Mouse (Mus musculus) megakaryocyte, embryonic 14.5 days (primary cell): Measurements from ENCODE around the gene Fras1. TPM values are rescaled to one million over a fixed set of nuclear protein-coding genes. Genes with fewer than 3 reads are reported as not detected.

Experiments
- H3K27me3 ChIP-seq: replicated peaks from 2 replicates; pipeline ENCODE3; 2012; ENCODE audit warnings: inconsistent platforms
- H3K36me3 ChIP-seq: replicated peaks from 2 replicates; pipeline ENCODE3; 2012; ENCODE audit warnings: low read length, inconsistent platforms, mixed read lengths
- H3K4me1 ChIP-seq: 2 replicates; pipeline ENCODE4 v1.6.1; 2012; ENCODE audit warnings: inconsistent platforms
- H3K4me3 ChIP-seq: replicated peaks from 2 replicates; pipeline ENCODE3; 2012; ENCODE audit warnings: moderate library complexity, mild to moderate bottlenecking, inconsistent platforms
- H3K9me3 ChIP-seq: 2 replicates; pipeline ENCODE4 v1.6.1; 2012; ENCODE audit warnings: inconsistent platforms
- FLI1 ChIP-seq: IDR thresholded peaks from 2 replicates; pipeline ENCODE4 v1.6.1; 2012; ENCODE audit warnings: low read length, inconsistent platforms, mixed read lengths
- GATA1 ChIP-seq: IDR thresholded peaks from 3 replicates; pipeline ENCODE4 v1.6.1; 2012; ENCODE audit warnings: mixed read lengths, low read length, inconsistent platforms, borderline replicate concordance
- polyA plus RNA-seq: library from polyadenylated mRNA; stranded (reverse); fragments of >175 nt; gene quantifications from 2 replicates; pipeline ENCODE4 v1.2.3, GENCODE M21; 2012; ENCODE audit warnings: low replicate concordance; ENCODE audit not compliant: insufficient read depth

The Fras1 gene
- polyA plus RNA-seq, 1 experiment = not detected

DNA sequence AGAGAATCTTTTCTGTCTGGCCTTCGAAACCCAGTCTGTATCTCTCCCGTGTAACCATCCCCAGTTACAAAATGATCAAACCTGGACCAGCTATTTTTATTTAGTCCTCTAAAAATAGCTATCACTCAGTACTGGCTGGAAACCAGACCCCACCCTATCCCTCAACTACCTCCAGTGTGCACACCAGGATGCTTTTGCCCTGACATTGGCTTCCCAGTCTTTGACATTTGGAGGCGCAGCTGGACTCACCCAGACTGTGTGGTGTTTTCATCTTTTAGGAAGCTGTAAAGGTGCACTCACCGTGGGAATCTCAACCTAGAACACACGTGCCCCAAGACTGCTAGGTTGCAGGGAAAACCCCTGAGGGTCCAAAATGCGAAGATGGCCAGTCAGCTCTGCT lies 649 bp upstream of the Fras1 start:
- Histone ChIP-seq H3K4me1 (peaks cover 18% of the 10 kb centered on the region), H3K36me3 (no peaks in the 10 kb centered on the region), H3K27me3 (peaks cover 58% of the 10 kb centered on the region), H3K4me3 (no peak overlapping the region), H3K9me3 (no peaks in the 10 kb centered on the region)
- TF ChIP-seq GATA1 = no peak
- TF ChIP-seq FLI1 = no peak

DNA sequence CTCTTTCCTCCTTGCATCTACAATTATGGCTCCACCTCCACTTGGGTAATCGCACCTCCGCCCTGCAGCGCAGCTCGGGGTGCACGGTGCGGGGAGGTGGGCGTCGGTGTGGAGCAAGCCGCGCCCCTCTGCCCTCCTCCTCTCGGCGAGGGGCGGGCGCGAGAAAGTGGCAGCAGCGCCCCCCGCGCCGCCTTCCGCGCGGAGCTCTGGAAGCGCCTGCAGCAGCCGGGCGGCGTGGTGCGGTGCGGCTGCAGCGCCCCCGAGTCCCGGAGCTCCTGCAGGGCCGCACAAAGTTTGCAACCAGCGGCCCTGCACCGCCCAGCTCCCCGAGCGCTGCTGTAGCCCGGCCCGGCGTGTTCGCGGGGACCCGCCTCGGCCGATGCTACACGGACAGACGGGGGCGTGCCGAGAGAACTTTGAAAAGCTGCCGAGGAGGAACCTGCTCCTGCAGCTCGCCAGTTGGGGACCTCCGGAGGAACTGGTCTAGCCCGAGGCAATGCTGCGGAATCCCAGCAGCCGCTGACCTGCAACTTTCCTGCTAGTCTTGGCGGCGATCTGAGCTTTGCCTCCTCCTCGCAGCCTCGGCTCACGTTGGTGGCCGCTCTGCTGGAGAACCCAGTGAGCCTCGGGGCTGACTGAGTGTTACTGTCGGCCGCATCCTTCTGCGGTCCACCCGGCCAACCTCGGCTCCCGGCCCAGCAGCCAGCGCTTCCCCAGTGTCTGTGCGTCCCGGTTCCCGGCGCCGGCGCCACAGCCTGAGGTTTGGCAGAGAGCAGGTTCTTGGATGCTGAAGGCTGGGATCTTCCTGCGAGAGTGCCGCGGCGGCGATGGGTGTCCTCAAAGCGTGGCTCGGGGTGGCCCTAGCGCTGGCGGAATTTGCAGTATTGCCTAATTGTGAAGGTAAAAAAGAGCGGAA lies 489 bp downstream of the Fras1 start:
- Histone ChIP-seq H3K4me3 (peak overlapping the region; percentile 87), H3K36me3 (no peaks in the 10 kb centered on the region), H3K9me3 (no peaks in the 10 kb centered on the region), H3K27me3 (peaks cover 59% of the 10 kb centered on the region), H3K4me1 (peaks cover 18% of the 10 kb centered on the region)
- TF ChIP-seq GATA1 = no peak
- no peak for TF ChIP-seq FLI1

DNA sequence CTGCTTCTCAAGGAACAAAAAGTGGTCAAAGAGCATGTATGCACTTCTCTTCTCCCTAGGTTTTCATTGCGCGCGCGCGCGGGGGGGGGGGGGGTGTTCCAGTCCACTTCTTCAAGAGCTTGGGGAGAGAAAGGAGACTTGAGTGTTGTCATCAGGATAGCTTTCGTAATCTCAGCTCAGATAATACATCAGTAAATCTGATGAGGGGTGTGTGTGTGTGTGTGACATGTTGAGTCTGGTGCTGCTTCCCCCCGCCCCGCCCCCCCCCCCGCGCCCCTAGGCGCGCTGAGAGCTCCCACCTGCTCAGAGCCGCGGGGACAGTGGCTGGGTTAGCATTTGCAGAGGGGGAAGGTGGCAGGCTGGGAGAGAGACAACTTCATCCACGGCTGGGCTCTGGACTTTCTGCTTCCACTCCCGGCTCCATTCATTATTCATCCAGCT lies 1.7 kb downstream of the Fras1 start:
- TF ChIP-seq FLI1 (no peak), GATA1 (no peak)
- H3K27me3 ChIP-seq = peaks cover 57% of the 10 kb centered on the region
- peaks cover 18% of the 10 kb centered on the region for H3K4me1 ChIP-seq
- no peak overlapping the region for H3K4me3 ChIP-seq
- 0 out of 2 replicates have a peak, but pooled peaks cover 3% of the 10 kb centered on the region for H3K9me3 ChIP-seq
- no peaks in the 10 kb centered on the region for H3K36me3 ChIP-seq

DNA sequence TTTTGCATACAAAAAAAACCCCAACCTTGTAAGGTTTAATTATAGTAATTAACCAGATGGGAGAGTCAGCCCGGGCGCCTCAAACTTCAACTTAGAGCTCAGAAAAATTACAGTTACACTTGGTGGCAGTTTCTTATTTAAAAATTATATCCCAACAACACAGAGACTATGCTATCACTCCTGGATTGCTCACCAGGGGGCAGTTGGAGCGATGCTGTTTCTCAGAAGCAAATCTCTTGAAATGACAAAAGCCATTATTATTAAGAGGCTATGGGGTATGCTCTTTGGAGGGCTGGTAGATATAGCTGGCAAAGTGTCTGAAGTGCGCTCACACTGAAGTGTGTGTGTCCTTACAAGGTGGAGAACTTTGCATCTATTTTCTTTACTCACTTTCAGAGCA lies 2.5 kb downstream of the Fras1 start:
- Histone ChIP-seq H3K27me3 (peaks cover 57% of the 10 kb centered on the region), H3K9me3 (0 out of 2 replicates have a peak, but pooled peaks cover 3% of the 10 kb centered on the region), H3K4me1 (peaks cover 18% of the 10 kb centered on the region), H3K4me3 (no peak overlapping the region), H3K36me3 (no peaks in the 10 kb centered on the region)
- TF ChIP-seq GATA1 (no peak), FLI1 (no peak)

DNA sequence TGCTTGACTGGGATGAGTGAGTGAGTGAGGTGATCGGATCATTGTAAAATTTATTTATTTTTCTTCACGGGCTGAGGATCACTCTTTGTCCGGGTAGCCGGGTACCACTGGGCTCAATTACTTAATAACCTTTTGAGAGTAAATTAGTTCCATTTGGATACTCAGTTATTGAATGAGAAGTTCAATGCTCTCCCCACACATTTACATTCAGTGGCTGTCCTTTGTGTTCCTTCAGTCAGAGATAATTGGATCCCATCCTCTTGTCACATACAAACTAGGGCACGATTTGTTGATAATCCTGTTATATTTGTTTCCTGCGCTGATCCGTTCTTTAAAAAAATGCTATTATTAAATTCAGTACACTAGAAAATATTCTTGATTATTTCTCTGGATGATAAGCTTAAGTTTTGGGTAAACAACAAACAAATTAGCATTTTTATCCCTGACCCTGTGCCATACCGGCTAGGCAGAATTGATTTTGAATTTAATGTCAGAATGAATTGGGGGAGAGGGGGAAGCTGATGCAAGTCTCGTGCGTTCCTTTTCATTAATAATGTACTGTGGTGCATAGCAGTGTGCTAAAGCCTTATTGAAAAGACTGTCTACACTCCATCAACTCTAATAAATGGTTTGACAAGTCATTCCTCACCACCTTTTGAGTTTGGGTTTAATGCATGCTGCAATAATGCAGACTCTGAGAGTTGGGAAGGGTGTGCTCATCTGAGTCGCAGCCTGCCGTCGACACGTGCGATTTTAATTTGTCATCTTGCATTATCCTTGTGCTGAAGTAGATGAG lies 12.6 kb downstream of the Fras1 start:
- Histone ChIP-seq H3K4me1 (no peaks in the 10 kb centered on the region), H3K4me3 (no peak overlapping the region), H3K9me3 (peaks cover 22% of the 10 kb centered on the region), H3K27me3 (no peaks in the 10 kb centered on the region), H3K36me3 (no peaks in the 10 kb centered on the region)
- TF ChIP-seq FLI1 (no peak), GATA1 (no peak)

DNA sequence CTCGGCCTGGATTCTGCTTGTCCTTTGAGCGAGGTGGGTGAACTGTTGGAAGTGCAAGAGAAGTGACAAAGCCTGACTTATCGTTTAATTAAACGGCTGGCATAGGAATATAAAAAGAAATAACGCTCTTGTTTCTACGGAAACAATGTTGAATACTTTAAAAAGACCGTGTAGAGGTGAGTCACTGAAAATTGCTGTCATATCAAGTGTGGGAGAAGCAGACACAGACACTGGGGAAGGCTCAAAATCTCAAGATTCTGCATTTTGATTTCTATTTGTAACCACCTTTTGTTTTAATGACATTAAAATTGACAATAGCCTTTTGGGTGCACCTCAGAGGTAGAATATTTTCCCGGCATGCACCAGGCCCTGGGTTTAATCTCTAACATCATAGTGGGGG lies 14.6 kb downstream of the Fras1 start:
- no peaks in the 10 kb centered on the region for H3K36me3 ChIP-seq
- H3K4me1 ChIP-seq = no peaks in the 10 kb centered on the region

DNA sequence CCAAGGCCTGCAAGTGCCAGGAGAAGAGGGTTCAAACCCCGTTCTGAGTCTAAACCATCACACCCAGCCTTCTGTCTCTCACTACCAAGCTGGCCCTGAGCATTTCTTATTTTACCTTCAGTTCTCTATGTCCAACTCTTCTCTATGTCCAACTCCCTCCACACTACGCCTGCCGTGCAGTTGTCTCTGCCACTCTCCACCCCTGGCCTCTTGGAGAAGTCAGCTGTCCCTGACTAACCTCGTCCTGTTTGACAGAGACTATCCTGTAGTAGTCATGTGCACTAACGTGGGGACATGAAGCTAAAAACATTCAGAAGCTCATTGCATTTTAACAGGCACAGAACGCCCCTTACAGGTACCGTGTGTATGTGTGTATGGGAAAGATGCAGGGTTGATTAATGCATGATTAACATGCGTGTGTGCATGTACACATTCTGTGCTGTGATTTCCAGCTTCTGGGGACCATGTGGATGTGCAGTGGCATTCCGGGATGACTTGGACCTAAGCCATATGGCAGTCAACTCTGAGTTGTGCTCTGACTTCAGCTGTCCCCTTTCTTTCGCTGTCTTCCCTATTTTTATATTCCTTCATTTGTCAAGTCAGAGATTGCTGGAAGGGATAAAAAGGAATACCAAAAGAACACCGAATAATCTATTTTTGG lies 16.3 kb downstream of the Fras1 start:
- no peak overlapping the region for H3K4me3 ChIP-seq
- H3K9me3 ChIP-seq = peaks cover 31% of the 10 kb centered on the region
- H3K36me3 ChIP-seq = no peaks in the 10 kb centered on the region
- no peaks in the 10 kb centered on the region for H3K27me3 ChIP-seq
- TF ChIP-seq GATA1 (no peak), FLI1 (no peak)
- H3K4me1 ChIP-seq = no peaks in the 10 kb centered on the region

More for the DNA sequence above, 14.6 kb downstream of the Fras1 start:
- Histone ChIP-seq H3K27me3 (no peaks in the 10 kb centered on the region), H3K9me3 (peaks cover 26% of the 10 kb centered on the region), H3K4me3 (no peak overlapping the region)
- TF ChIP-seq FLI1 (no peak), GATA1 (no peak)

DNA sequence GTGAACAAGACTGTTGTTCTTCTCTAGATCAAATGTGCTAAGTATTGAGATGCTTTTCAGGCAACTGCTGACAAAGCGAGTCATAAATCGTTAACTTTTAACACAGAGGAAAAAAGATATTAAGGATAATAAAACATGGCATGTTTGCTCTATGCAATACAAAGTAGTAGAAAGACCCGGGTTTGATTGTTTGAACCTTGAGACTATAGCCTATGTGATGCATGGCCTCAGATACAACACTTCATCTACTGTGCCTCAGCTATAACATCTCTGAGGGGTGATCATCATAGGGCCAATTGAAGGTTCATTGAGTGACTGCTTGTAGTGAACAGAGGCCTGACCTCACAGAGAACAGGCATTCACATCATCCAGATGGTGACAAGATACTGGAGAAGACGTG lies 17.3 kb downstream of the Fras1 start:
- Histone ChIP-seq H3K36me3 (no peaks in the 10 kb centered on the region), H3K9me3 (peaks cover 31% of the 10 kb centered on the region), H3K4me1 (no peaks in the 10 kb centered on the region), H3K27me3 (no peaks in the 10 kb centered on the region), H3K4me3 (no peak overlapping the region)
- TF ChIP-seq GATA1 = no peak
- no peak for TF ChIP-seq FLI1

DNA sequence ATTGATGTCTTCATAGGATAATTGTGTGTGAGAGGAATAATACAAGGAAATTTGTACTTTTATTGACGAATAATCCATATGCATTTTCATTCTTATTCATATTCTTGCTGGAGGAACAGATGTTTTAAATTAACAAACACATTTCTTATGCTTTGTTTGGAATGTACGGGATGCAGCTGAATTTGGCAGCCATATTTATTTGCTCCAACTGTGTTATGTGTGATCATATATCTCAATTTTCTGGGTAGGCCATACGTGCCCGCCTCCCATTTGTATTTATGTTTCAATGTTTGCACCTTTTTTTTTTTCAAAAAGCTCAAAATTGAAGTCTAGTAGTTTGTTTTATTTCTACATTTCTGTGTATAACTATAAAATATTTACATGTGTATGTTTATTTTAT lies 21.2 kb downstream of the Fras1 start:
- Histone ChIP-seq H3K4me3 (no peak overlapping the region), H3K36me3 (no peaks in the 10 kb centered on the region), H3K27me3 (no peaks in the 10 kb centered on the region), H3K4me1 (no peaks in the 10 kb centered on the region), H3K9me3 (peaks cover 18% of the 10 kb centered on the region)
- TF ChIP-seq FLI1 (no peak), GATA1 (no peak)
